Mouse (Mus musculus): ENCODE results near the gene Utp3. TPM values are rescaled to one million over a fixed set of nuclear protein-coding genes. Genes with fewer than 3 reads are reported as not detected.

Utp3 gene
- polyA plus RNA-seq (2014; fragmentation: Illumina TruSeq; extraction: RNeasy Lipid Tissue Mini Kit (QIAGEN cat#74804); ENCODE audit: low read depth, low replicate concordance) = 38.9 TPM

DNA sequence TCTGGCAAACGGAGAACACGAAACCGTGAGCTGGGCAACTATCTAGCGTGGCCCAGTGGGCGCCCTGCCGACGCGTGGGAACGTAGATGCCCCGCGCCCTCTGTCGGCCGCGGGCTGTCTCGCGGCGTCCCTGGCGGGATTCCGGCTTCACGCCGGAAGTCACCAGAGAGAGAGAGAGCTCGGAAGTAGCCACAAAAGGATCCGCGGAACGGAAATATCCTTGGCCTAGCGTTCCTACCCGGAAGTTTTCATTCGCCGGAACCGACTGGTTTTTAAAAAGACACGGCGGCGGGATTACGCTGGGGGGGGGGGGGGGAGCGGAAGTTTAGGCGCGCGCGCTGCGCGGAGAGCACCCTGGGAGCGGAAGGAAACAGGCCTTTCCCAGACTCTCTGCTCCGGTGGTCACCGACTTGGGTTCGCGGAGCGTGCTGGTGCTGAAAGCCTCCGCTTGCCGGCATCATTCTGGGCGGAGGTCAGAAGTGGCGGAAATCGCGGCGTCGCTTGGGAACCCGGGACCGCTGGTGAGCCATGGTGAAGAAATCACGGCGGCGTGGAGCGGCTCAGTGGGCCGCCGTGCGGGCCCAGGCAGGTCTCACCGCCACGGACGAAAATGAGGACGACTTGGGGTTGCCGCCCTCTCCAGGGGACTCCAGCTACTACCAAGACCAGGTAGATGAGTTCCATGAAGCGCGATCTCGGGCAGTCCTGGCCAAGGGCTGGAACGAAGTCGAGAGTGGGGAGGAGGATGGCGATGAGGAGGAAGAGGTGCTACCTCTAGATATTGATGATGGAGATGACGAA lies at the start of gene Utp3:
TSS of gene Utp3 (plus strand) at position 377 of the 801 bp plus-strand sequence.

GRCm38 (mm10) chr5:88527657-88528056 lies 26.6 kb upstream of the Utp3 start, which contains the start of gene Jchain:
TSS of gene Jchain (minus strand) at chr5:88527891.

GRCm38 (mm10) chr5:88564501-88565147 lies 10.4 kb downstream of the Utp3 start, which contains the start of gene Rufy3:
TSS of gene Rufy3 (plus strand) at chr5:88565040.

Other genes starting within 250 kb of the Utp3 start
- 0.36 TPM for gene Prol1, start 237.2 kb upstream of the Utp3 start, polyA plus RNA-seq (2014; fragmentation: Illumina TruSeq; extraction: RNeasy Lipid Tissue Mini Kit (QIAGEN cat#74804); ENCODE audit: low read depth, low replicate concordance)
- not detected for gene Amtn, start 178.4 kb upstream of the Utp3 start, polyA plus RNA-seq (2014; fragmentation: Illumina TruSeq; extraction: RNeasy Lipid Tissue Mini Kit (QIAGEN cat#74804); ENCODE audit: low read depth, low replicate concordance)
- not detected for gene Ambn, start 98.5 kb upstream of the Utp3 start, polyA plus RNA-seq (2014; fragmentation: Illumina TruSeq; extraction: RNeasy Lipid Tissue Mini Kit (QIAGEN cat#74804); ENCODE audit: low read depth, low replicate concordance)
- gene Enam, start 66.5 kb upstream of the Utp3 start, polyA plus RNA-seq (2014; fragmentation: Illumina TruSeq; extraction: RNeasy Lipid Tissue Mini Kit (QIAGEN cat#74804); ENCODE audit: low read depth, low replicate concordance) = not detected
- gene Jchain, start 26.6 kb upstream of the Utp3 start, polyA plus RNA-seq (2014; fragmentation: Illumina TruSeq; extraction: RNeasy Lipid Tissue Mini Kit (QIAGEN cat#74804); ENCODE audit: low read depth, low replicate concordance) = 2.1 TPM
- 71.0 TPM for gene Rufy3, start 10.6 kb downstream of the Utp3 start, polyA plus RNA-seq (2014; fragmentation: Illumina TruSeq; extraction: RNeasy Lipid Tissue Mini Kit (QIAGEN cat#74804); ENCODE audit: low read depth, low replicate concordance)
- 157 TPM for gene Grsf1, start 121.7 kb downstream of the Utp3 start, polyA plus RNA-seq (2014; fragmentation: Illumina TruSeq; extraction: RNeasy Lipid Tissue Mini Kit (QIAGEN cat#74804); ENCODE audit: low read depth, low replicate concordance)
- 41.4 TPM for gene Mob1b, start 166.4 kb downstream of the Utp3 start, polyA plus RNA-seq (2014; fragmentation: Illumina TruSeq; extraction: RNeasy Lipid Tissue Mini Kit (QIAGEN cat#74804); ENCODE audit: low read depth, low replicate concordance)
- gene Dck, start 210.5 kb downstream of the Utp3 start, polyA plus RNA-seq (2014; fragmentation: Illumina TruSeq; extraction: RNeasy Lipid Tissue Mini Kit (QIAGEN cat#74804); ENCODE audit: low read depth, low replicate concordance) = 6.6 TPM

Measured in testis, adult 10 weeks (tissue).